Mouse (Mus musculus): ENCODE measurements around the gene Cfap99. TPM values are rescaled to one million over a fixed set of nuclear protein-coding genes. Genes with fewer than 3 reads are reported as not detected.

Cfap99 gene
- polyA plus RNA-seq, 1 experiment from 2014 or later = not detected

GRCm38 (mm10) chr5:34276191-34276590, 12.2 kb upstream of the Cfap99 start:
- no peak for ATAC-seq
- no peak for DNase-seq (ENCODE audit: low read depth, low spot score)
- in situ Hi-C loops (cut with MboI; ENCODE audit: low pct_unique_long_range_greater_than_20kb) = no loop called here
- TF ChIP-seq CTCF (IDR thresholded peaks at IDR 0.05) = no peak
- ChIA-PET POLR2A (interaction anchor here (1.1 kb wide), 1 partner anchor 11 kb away, joined by 3 read pairs; no protein-coding TSS in a partner anchor), CTCF (interaction anchor here (0.9 to 1.2 kb wide), 2 partner anchors 9 to 10 kb away, joined by 3 read pairs; no protein-coding TSS in a partner anchor)
- no peaks in the 10 kb centered on the region for H3K27me3 ChIP-seq

GRCm38 (mm10) chr5:34276746-34277145, 11.7 kb upstream of the Cfap99 start:
- H3K27me3 ChIP-seq = no peaks in the 10 kb centered on the region
- ChIA-PET CTCF (no interaction called here), POLR2A (no interaction called here)
- in situ Hi-C loops (cut with MboI; ENCODE audit: low pct_unique_long_range_greater_than_20kb) = no loop called here
- TF ChIP-seq CTCF (IDR thresholded peaks at IDR 0.05) = no peak
- no peak for DNase-seq (ENCODE audit: low read depth, low spot score)
- ATAC-seq = no peak

GRCm38 (mm10) chr5:34278058-34278457, 10.3 kb upstream of the Cfap99 start:
- H3K27me3 ChIP-seq = no peaks in the 10 kb centered on the region
- ATAC-seq = no peak
- in situ Hi-C loops (cut with MboI; ENCODE audit: low pct_unique_long_range_greater_than_20kb) = no loop called here
- CTCF ChIA-PET = no interaction called here
- POLR2A ChIA-PET = interaction anchor here (0.8 kb wide), 1 partner anchor 8 kb away, joined by 3 read pairs; no protein-coding TSS in a partner anchor
- DNase-seq (ENCODE audit: low read depth, low spot score) = no peak
- TF ChIP-seq CTCF (IDR thresholded peaks at IDR 0.05) = no peak

- ChIA-PET CTCF (interaction anchor here (1.3 kb wide), 1 partner anchor 89 kb away, joined by 3 read pairs; no protein-coding TSS in a partner anchor), POLR2A (interaction anchor here (0.5 kb wide), 1 partner anchor 190 kb away, joined by 4 read pairs; no protein-coding TSS in a partner anchor)
- no peak for TF ChIP-seq CTCF (IDR thresholded peaks at IDR 0.05)
- ATAC-seq (no peak), DNase-seq (ENCODE audit: low read depth, low spot score) (no peak)
- in situ Hi-C loops (cut with MboI; ENCODE audit: low pct_unique_long_range_greater_than_20kb) = no loop called here
- H3K27me3 ChIP-seq = no peaks in the 10 kb centered on the region
Observed at GRCm38 (mm10) chr5:34279214-34279613, 9.2 kb upstream of the Cfap99 start.

- CTCF ChIA-PET = interaction anchor here (1.2 kb wide), 1 partner anchor 56 kb away, joined by 3 read pairs; no protein-coding TSS in a partner anchor
- TF ChIP-seq CTCF (IDR thresholded peaks at IDR 0.05) = no peak
- ATAC-seq = no peak
- H3K27me3 ChIP-seq = no peaks in the 10 kb centered on the region
- POLR2A ChIA-PET = interaction anchor here (0.6 kb wide), 1 partner anchor 461 kb away, joined by 4 read pairs; no protein-coding TSS in a partner anchor
- in situ Hi-C loops (cut with MboI; ENCODE audit: low pct_unique_long_range_greater_than_20kb) = no loop called here
- no peak for DNase-seq (ENCODE audit: low read depth, low spot score)
Observed at GRCm38 (mm10) chr5:34280976-34281375, 7.4 kb upstream of the Cfap99 start.

- in situ Hi-C loops (cut with MboI; ENCODE audit: low pct_unique_long_range_greater_than_20kb) = no loop called here
- no peak for TF ChIP-seq CTCF (IDR thresholded peaks at IDR 0.05)
- no peak for ATAC-seq
- H3K27me3 ChIP-seq = no peaks in the 10 kb centered on the region
- CTCF ChIA-PET = no interaction called here
- DNase-seq (ENCODE audit: low read depth, low spot score) = no peak
- POLR2A ChIA-PET = no interaction called here
Observed at GRCm38 (mm10) chr5:34283355-34283754, 5.0 kb upstream of the Cfap99 start.

- no peaks in the 10 kb centered on the region for H3K27me3 ChIP-seq
Observed at GRCm38 (mm10) chr5:34284156-34284750, 4.1 kb upstream of the Cfap99 start.

GRCm38 (mm10) chr5:34285285-34285684, 3.1 kb upstream of the Cfap99 start:
- CTCF ChIA-PET = interaction anchor here (1.5 kb wide), 1 partner anchor 9 kb away, joined by 3 read pairs; no protein-coding TSS in a partner anchor
- in situ Hi-C loops (cut with MboI; ENCODE audit: low pct_unique_long_range_greater_than_20kb) = loop anchor here (5.0 kb wide), 1 partner anchor 42 kb away; no protein-coding TSS in a partner anchor
- no peaks in the 10 kb centered on the region for H3K27me3 ChIP-seq
- ATAC-seq (no peak), DNase-seq (ENCODE audit: low read depth, low spot score) (no peak)
- POLR2A ChIA-PET = interaction anchor here (0.6 kb wide), 1 partner anchor 132 kb away, joined by 3 read pairs; no protein-coding TSS in a partner anchor
- no peak for TF ChIP-seq CTCF (IDR thresholded peaks at IDR 0.05)

More at GRCm38 (mm10) chr5:34284156-34284750, 4.1 kb upstream of the Cfap99 start:
- no peak for TF ChIP-seq CTCF (IDR thresholded peaks at IDR 0.05)
- CTCF ChIA-PET = no interaction called here
- POLR2A ChIA-PET = no interaction called here
- DNase-seq (ENCODE audit: low read depth, low spot score) = no peak
- in situ Hi-C loops (cut with MboI; ENCODE audit: low pct_unique_long_range_greater_than_20kb) = no loop called here
- no peak for ATAC-seq

GRCm38 (mm10) chr5:34286516-34286915, 1.9 kb upstream of the Cfap99 start:
- POLR2A ChIA-PET = interaction anchor here (0.8 kb wide), 1 partner anchor 9 kb away, joined by 3 read pairs; no protein-coding TSS in a partner anchor
- ATAC-seq = no peak
- no peaks in the 10 kb centered on the region for H3K27me3 ChIP-seq

GRCm38 (mm10) chr5:34287001-34287837, 1.2 kb upstream of the Cfap99 start:
- in situ Hi-C loops (cut with MboI; ENCODE audit: low pct_unique_long_range_greater_than_20kb) = loop anchor here (5.0 kb wide), 1 partner anchor 40 kb away; no protein-coding TSS in a partner anchor
- no peaks in the 10 kb centered on the region for H3K27me3 ChIP-seq
- ChIA-PET CTCF (interaction anchor here (0.7 kb wide), 1 partner anchor 15 kb away, joined by 3 read pairs; no protein-coding TSS in a partner anchor), POLR2A (interaction anchor here (0.6 kb wide), 1 partner anchor 12 kb away, joined by 3 read pairs; no protein-coding TSS in a partner anchor)
- DNase-seq (ENCODE audit: low read depth, low spot score) (no peak), ATAC-seq (no peak)
- TF ChIP-seq CTCF (IDR thresholded peaks at IDR 0.05) = no peak

More at GRCm38 (mm10) chr5:34286516-34286915, 1.9 kb upstream of the Cfap99 start:
- TF ChIP-seq CTCF (IDR thresholded peaks at IDR 0.05) = no peak
- in situ Hi-C loops (cut with MboI; ENCODE audit: low pct_unique_long_range_greater_than_20kb) = loop anchor here (5.0 kb wide), 1 partner anchor 41 kb away; no protein-coding TSS in a partner anchor
- CTCF ChIA-PET = interaction anchor here (0.7 to 1.5 kb wide), 2 partner anchors 11 to 14 kb away, joined by 3 read pairs; no protein-coding TSS in a partner anchor
- DNase-seq (ENCODE audit: low read depth, low spot score) = no peak
